Mouse (Mus musculus): ENCODE measurements around the gene Phrf1.

Gene Phrf1

DNA sequence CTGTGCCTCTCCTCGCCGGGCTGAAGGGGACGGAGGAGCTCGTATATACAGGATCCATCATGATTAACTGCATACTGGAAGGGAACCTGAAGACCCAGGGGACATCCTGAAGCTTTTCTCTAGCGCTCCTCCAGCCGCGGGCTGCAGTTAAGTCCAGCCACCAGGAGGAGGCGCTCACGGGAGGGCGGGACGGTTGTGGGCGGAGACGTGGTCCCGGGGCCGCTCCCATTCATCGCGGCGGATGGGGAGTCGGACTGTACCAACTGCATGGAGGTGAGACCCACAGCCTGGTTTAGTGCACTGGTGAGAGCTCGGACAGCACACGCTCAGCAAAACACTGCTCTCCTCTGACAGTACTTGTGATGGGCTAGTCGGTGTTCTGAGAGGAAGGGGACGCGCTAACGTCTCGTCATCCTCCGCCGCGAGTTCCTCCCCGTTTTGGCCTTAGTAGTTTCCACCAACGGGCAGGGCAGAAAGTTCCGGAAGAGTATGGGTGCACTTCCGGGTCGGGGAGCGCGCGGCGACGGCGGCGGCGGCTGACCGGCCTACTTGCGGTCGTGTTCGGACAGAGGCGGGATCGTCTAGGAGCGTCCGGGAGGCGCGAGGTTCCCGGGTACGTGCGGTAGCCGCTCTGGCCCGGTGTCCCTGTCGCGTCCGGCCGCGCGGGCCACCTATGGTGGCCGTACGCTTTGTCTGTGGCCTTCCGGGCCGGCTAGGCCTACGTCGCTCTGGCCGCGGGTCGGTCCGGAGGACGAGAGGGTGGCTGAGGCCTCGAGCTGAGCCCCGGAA is at the start of gene Phrf1:
Gene Phrf1 (plus strand): TSS at position 506 of the 789 bp plus-strand sequence.
- DNase-seq (ENCODE audit: low spot score in 2 of 2): peak; percentile 84 to 90

DNA sequence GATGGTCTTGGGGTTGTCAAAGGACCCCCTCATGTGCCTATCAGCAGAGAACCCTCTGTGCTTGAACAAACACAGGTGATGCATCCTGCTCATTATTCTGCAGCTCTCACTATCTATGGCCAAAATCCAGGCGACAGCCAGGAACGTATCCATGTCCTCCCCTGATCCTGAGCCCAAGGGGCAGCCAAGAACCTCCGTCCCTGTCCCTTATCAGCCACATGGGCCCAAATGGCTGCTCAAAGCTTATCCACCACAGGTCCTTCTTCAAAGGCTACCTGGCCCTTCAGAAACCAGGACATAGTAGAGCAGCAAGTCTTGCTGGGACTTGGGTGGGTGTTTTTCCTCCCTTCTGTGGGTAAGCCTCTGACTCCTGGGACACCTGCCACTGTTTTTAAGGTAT is 40.4 kb upstream of the Phrf1 start:
- DNase-seq (ENCODE audit: low spot score in 2 of 2): no peak

DNA sequence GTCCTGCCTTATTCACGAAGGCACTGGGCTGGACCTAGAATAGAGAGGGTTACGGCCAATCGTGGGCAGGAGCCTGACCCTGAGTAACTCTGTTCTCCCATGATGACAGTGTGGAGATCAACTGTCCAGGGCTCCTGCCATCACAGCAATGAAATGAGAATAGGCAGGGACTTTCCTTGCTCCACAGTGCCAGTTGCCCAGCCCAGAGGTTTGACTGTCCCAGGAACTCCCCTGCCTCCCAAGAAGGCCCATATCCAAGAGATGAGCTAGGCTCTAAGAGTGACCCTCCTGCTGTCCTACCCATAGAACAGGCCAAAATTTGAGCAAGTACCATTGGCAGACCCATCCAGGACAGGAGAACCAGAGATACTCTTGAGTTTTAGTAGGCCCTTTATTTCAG is 39.9 kb upstream of the Phrf1 start:
- no peak for DNase-seq (ENCODE audit: low spot score in 2 of 2)

DNA sequence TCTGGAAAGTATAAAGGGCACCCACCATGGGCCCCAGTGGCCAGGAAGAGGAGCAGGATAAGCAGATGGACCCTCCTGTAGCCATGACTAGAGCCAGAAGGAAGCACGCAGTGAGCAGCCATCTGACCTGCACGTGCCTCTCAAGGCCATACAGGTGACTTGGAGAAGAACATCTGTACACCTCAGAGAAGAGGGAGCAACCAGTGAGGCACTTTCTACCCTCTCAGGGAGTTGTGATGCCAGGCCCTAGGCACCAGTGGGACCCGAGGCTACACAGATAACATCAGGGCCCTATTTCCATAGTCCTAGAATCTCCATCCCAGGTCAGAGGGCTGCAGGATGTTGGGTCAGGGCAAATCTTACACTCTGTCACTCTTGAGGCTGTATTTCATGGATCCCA is 38.4 kb upstream of the Phrf1 start:
- DNase-seq (ENCODE audit: low spot score in 2 of 2): no peak

DNA sequence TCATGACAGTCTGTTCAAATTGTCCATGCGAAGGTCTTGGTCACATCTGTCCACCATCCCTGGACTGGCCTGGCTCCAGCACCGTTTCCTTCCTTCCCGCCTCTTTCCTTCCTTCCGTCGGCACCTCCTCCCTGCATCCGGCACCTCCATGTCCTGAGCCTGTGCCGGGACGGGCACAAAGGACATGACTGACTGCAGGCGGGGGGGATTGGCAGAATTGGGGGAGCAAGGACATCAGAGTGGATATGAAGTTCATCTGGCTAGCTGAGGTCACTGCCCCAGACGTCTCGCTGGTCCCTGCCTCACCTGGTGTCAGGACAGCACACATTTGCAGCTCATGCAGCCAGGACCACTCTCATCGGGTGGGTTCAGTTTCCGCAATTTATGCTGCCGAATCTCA is 37.5 kb upstream of the Phrf1 start:
- DNase-seq (ENCODE audit: low spot score in 2 of 2): no peak

DNA sequence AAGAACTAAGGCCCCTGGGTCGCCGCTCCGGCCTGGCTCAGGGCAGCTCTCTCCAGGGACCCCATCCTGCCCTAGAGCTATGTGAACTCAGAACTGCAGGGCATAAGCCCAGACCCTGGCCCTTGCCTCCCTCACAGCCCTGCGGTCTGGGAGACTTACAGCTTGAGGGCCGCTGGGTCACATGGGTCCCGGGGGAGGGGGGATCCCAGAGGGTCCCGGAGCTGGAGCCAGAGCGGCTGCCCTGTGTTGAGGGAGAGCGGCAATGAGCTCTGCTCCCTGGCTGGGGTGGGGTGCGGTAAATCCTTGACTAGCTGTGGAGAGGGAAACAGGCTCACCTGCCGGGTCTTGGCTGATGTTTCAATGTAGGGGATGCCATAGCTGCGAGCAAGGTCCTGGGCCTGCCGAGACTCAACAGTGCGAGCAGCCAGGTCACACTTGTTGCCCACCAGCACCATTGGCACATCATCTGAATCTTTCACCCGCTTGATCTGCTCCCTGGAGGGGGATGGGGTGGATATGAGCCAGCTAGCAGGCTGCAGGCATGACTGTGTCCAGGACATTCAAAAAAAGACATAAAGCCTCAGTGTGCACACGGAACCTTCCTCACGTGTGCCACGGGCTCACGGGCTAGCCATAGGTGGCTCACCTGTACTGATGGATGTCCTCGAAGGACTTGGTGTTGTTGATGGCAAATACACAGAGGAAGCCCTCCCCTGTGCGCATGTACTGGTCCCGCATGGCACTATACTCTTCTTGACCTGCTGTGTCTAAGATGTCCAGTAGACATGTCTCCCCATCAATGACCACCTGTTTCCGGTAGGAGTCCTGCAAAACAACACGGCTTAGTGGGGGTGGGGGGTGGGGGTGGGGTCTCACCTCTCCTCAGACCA is 36.5 kb upstream of the Phrf1 start:
- no peak for DNase-seq (ENCODE audit: low spot score in 2 of 2)

DNA sequence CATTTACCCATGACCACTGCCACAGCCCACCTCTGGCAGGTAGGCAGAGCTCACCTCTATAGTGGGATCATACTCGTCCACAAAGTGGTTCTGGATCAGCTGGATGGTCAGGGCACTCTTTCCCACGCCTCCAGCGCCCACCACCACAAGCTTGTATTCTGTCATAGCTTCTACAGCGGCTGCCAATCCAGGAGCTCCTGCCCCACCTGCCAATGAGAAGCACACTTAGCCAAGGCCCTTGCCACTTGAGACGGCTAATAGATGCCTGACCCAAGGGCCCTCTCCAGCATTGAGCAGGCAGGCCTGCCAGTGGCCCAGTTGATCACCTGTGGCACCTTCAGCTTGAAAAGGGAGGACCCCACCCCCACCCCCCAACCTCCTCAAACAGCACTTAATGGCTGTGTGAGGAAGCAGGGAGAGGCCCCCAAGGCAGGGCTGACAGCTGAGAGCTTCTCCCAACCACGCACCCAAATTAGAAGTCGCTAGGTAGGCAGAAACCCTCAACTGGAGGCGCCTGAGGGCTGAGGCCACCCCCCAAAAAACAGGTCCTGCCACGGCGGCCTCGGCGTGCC is 35.7 kb upstream of the Phrf1 start:
- DNase-seq (ENCODE audit: low spot score in 2 of 2): no peak

DNA sequence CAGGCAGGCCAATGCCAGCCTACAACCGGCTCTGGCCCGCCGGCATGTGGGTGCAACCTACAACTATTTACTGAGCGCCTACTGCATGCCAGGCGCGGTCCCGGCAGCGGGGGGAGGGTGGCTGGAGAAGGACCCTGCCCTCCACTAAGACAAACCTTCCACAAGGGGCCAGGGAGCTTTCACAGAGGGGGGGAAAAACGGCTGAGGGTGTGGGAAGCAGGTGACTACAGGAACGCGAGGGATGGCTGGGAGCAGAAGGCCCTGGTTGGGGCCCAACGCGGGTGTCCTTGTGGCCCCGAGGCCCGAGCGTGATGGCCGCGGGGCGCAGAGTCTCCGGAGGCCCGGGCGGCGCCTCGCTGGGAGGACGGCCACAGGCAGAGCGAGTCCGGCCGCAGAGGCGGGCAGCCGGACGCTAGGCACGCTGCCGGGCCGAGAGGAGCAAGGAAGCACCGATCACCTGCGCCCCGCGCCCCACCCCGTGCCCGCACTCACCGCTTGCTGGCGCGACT is 35.2 kb upstream of the Phrf1 start:
- no peak for DNase-seq (ENCODE audit: low spot score in 2 of 2)

DNA sequence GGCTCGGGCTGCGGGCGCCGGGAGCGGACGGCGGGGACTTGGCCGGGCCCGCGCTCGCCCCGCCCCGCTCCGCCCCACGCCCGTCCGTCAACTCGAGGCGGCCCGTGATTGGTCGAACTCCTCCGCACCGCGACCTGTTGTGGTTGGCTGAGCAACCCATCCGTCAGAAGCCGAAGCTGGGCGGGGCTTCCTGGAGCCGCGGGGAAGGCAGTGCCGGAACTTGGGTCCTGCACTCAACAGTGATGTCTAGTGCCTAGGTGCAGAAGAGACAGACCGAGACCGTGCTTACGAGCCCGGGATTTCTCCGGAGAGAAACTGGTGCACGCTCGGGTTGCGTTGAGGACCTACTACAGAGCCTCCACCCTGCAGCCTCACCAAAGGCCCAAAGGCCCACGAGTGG is 34.6 kb upstream of the Phrf1 start, which contains the start of the genes Hras and Lrrc56:
Gene Hras (minus strand): TSS at position 58 of the 400 bp plus-strand sequence.
Gene Lrrc56 (plus strand): TSS at position 210 of the 400 bp plus-strand sequence.
- peak; percentile 94 to 97 for DNase-seq (ENCODE audit: low spot score in 2 of 2)

DNA sequence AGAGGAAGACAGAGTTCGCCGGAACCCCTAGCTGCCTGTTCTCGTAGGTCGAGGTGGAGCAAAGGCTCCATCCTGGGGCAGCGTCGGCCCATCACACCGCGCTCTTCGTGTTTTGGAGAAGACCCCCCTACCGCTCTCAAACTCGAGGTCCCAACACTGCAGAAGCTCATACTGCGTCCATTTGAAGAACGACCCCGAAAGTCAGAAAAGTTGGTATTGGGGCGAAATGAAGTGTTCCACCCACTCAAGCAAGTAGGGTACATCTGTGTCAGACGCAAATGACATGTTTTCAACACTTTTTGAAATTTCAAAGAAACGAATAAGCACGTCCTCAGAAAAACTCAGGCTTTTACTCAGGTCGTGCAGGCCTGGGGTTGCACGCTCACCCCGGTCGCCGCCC is 34.2 kb upstream of the Phrf1 start:
- DNase-seq (ENCODE audit: low spot score in 2 of 2): no peak

DNA sequence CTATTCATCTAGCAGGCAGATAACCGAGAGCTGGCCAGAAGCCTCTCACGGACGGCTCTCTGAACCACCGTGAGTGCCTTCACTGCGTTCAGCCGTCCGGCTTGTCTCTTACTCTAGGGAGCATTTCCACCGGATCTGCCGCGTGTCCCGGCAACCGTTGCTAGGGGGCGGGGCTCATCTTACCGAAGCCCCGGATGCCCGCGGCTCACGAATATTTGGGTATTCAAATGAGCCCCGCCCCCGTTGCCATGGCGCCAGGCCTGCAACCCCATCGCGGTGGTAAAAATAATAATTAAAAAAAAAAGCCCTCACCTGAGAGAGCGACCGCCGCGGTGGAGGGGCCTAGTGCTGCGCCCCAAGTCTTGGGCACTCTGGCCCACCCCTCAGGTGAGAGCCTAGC is 33.8 kb upstream of the Phrf1 start:
- DNase-seq (ENCODE audit: low spot score in 2 of 2): peak; percentile 70 to 79

DNA sequence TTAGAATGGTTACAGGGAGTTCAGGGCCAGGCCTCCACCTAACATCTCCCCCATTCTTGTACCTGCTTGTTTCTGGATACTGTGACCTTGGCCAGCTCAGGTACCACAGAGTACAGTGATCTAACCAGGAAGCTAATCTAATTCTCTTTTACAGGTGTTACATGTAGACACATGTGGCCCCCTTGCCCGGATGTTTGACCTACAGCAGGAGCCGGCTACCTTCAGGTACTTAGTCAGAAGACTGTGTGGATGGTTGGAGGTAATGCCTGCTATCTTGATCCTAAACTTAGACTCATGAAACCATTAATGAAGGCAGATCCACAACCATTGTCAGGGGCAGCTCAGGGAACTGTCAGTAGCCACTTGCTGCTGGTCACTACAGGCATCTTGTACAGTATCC is 32.8 kb upstream of the Phrf1 start:
- DNase-seq (ENCODE audit: low spot score in 2 of 2): no peak

DNA sequence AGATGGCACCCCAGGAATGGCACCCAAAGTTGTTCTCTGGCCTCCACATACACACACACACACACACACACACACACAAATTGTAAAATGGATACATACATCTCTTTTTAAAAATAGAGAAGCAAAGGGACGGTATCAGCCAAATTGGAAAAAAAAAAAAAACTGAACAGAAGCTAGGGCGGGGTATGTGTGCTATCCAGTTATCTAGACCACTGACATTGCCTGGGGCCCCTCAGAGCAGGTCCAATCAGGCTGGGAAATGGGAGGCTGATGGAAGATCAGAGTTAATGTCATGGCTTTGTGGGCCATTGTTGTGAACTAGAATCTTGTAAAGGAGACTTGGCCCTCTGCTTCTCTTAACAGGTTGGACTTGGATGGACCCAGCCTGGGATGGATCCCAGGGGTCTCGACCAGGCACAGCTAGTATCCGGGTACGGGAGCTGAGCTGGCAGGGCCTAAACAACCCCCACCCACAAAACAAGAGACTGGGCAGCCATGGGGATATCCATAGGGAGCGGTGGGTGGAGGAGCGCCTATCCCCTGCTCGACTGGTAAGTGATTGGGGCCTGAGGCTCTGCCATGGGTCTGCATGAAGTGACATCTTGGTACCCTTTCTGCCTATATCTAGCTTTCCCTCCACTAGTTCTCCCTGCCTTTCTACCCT is 31.8 kb upstream of the Phrf1 start:
- no peak for DNase-seq (ENCODE audit: low spot score in 2 of 2)

DNA sequence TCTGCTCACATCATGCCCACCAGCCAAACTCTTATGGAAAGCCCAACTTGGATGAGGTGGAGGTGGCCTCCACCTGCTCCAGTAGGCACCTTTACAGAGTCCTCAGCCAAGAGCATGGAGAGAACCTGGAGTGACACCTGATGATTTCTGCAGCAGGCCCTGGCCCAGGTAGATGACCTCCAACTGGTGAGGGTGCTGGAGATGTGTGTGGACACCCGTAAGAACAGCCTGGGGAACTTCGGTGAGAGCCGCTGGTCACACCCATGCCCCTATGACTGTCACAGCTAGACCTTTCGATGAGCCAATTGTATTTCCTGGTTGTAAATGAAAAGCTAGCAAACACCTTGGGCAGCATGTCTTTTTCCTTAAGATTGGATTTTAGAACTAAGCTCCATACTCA is 30.5 kb upstream of the Phrf1 start:
- DNase-seq (ENCODE audit: low spot score in 2 of 2): no peak

DNA sequence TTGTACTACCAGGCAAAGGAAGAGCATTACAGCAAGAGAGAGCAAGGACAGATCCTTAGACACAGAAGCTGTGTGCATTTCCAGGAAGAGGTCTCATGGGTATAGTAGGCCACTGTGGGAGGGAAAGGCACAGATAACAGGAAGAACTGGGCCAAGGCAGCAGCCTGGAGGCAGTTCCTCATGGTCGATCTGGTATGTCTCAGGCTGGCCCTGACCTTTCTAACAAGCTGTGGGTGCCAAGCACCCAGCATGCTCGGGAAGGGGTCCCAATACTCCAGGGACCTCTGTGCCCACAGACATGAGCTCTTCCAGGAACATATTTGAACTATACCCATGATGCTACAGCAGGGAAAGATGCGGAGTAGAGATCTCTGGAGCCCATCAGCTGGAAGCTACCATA is 24.0 kb upstream of the Phrf1 start:
- DNase-seq (ENCODE audit: low spot score in 2 of 2): no peak

DNA sequence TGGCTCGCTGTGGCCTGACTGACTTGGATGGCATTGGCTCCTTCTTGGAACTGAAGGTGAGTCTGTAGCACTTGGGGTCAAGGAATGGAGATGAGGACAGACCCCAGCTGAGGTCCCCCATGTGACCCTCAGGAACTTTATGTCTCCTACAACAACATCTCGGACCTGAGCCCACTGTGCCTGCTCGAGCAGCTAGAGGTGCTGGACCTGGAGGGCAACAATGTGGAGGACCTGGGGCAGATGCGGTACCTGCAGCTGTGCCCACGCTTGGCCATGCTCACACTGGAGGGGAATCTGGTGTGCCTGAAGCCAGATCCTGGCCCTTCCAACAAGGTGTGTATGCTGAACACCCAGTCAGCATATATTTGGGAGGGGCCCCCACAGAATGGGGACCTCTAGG is 23.1 kb upstream of the Phrf1 start:
- DNase-seq (ENCODE audit: low spot score in 2 of 2): no peak

DNA sequence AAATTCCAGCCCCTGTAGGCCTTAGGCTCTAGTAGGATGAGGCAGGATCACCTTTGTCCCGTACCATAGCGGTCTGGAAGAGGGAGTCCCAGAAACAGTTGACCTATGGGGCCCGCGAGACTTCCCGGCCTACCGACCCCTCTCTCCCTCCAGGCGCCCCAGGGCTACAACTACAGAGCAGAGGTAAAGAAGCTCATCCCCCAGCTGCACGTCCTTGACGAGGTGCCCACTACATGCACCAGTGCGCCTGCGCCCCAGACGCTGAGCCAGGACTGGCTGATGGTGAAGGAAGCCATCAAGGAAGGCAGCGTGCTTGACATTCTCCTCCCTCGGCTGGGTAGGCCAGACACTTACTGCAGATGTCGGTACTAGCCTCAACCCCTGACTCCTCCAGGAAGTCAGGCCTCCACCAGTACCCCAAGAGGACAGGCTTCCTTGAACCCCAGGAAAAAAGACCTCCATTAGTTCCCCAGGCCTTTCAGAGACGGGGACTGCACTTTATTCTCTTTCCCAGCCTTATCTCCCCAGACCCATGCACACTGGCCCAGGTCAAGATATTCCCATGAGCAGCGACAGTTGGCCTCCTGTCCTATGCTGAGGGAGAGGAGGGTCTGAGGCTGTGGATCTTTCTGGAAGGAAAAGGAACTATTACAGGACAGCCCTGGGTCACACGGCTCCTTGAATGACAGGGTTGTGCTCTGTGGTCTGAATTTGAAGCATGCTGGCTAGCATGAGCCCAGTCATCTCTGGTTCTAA is 22.2 kb upstream of the Phrf1 start:
- no peak for DNase-seq (ENCODE audit: low spot score in 2 of 2)

DNA sequence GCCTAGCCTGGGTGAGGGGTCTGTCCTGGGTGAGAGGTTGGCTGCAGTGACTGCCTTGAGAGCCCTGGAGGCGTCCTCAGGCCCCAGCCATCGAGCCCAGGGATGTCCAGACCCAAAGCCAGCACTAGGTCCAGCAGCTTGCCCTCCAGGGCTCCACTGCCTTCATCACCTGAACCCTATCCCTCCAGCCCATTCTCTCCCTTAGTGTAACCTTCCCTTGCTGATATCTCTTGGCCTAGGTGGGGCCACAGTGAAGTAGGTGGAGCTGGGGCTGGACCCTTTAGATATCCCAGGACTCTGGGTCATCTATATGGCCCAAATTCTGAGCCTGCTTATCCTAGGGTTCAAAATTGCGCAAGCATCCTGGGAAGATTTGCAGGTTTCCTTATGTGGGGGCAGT is 19.1 kb upstream of the Phrf1 start:
- DNase-seq (ENCODE audit: low spot score in 2 of 2): no peak

DNA sequence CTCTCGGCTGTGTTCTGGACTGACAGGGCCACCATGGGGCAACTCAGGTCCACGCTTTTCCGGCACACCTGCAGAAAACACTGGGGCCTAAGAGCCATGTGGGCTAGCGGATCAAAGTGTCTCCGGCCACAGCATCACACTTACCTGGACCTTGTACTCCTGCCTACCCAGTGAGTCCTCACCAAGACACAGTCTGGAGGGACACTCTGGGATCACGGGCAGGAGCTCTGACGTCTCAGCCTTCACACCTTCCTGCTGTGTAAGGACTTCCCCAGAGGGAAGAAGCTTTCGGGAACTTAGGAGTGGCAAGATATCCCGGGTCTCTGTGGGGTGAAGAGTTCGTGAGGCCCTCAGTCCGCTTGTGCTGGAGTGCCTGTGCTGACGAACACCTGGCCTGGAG is 18.4 kb upstream of the Phrf1 start:
- DNase-seq (ENCODE audit: low spot score in 2 of 2): no peak

DNA sequence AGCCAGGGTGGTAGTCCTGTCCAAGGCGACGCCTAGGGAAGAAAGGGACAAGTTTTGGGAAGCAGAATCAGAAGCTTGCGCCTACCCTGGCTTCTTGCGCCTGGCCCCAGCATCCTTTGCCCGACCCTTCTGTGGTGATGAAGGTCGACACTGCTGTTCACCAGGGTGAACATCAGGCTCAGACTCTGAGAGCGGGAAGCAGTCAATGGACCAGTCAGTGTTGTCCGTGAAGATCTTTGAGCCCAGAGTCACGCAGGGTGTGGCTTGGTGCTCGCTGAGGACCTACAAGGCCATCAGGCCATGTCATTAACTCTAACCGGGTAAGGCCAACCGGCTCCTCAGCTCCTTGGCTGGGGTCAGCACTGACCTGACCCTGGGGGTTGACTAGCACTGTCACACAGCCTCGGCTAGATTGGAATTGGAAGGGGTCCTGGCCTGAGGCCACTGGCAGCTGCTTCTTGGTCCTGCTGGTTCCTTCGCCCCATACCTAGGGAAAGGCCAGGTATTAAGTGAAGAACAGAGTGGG is 17.9 kb upstream of the Phrf1 start:
- no peak for DNase-seq (ENCODE audit: low spot score in 2 of 2)

DNA sequence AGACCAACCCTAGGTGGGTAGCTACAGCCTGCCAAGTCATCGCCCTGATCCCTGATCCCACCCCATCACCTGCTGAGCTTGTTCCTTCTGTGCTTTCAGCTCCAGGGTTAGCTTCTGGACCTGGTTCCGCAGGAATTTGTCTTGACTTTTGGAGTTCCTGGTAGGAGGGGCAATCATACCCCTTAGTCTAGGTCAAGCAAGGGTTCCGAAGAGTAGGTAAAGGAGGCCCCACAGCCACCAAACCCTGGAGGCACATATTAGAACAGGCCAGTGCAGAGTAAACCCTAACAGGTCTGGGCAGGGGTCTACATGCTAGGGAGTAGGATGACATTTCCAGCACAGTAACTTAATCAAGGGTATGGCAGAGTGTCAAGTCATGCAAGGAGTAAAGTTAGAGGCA is 15.5 kb upstream of the Phrf1 start:
- no peak for DNase-seq (ENCODE audit: low spot score in 2 of 2)

Measured in frontal cortex, postnatal 25 days (tissue).